Mouse (Mus musculus) liver, embryonic 15.5 days (tissue): ENCODE results near the gene Sprr2b. TPM values are rescaled to one million over a fixed set of nuclear protein-coding genes. Genes with fewer than 3 reads are reported as not detected.
"Not testable (repeated sequence)": the region's sequence is repeated elsewhere in the genome, so short reads cannot be mapped to it uniquely, and the experiment has no call there.

Experiments
- ATAC-seq: fragments of 200-750 bp; cut with Nextera tagmentation; 2 replicates; pipeline ENCODE4 v1.8.0; 2017; ENCODE audit warnings: moderate number of reproducible peaks, mild to moderate bottlenecking, moderate library complexity; ENCODE audit not compliant: insufficient read depth
- H3K27ac ChIP-seq: fragments of 300-500 bp; sonication (generic); replicated peaks from 2 replicates; pipeline ENCODE4 v1.5.1; 2015; ENCODE audit warnings: mild to moderate bottlenecking, inconsistent platforms
- H3K27me3 ChIP-seq: fragments of 300-500 bp; sonication (generic); 2 replicates; pipeline ENCODE4 v1.6.1; 2015; ENCODE audit warnings: mild to moderate bottlenecking, inconsistent platforms
- H3K36me3 ChIP-seq: fragments of 300-500 bp; sonication (generic); replicated peaks from 2 replicates; pipeline ENCODE4 v1.6.1; 2015; ENCODE audit warnings: moderate library complexity, mild to moderate bottlenecking, inconsistent platforms
- H3K4me1 ChIP-seq: fragments of 300-500 bp; sonication (generic); replicated peaks from 2 replicates; pipeline ENCODE4 v1.6.1; 2015; ENCODE audit warnings: inconsistent platforms
- H3K4me2 ChIP-seq: fragments of 300-500 bp; sonication (generic); 2 replicates; pipeline ENCODE4 v1.6.1; 2015; ENCODE audit warnings: moderate library complexity, mild to moderate bottlenecking, inconsistent platforms
- H3K4me3 ChIP-seq: fragments of 300-500 bp; sonication (generic); replicated peaks from 2 replicates; pipeline ENCODE4 v1.5.1; 2015; ENCODE audit warnings: mild to moderate bottlenecking, inconsistent platforms
- H3K9ac ChIP-seq: fragments of 300-500 bp; sonication (generic); 2 replicates; pipeline ENCODE4 v1.6.1; 2015; ENCODE audit warnings: moderate library complexity, mild to moderate bottlenecking, inconsistent platforms
- H3K9me3 ChIP-seq: fragments of 300-500 bp; sonication (generic); replicated peaks from 2 replicates; pipeline ENCODE4 v1.6.1; 2016; ENCODE audit warnings: inconsistent platforms
- WGBS: fragments of 180-500 bp; shearing (Covaris S2); methylation state at CpG from one replicate; pipeline ENCODE4 v1.1.7; 2015; ENCODE audit warnings: mixed read lengths; ENCODE audit not compliant: insufficient replicate concordance; 5-methylcytosine and 5-hydroxymethylcytosine counted together
- polyA plus RNA-seq: library from polyadenylated mRNA; unstranded; fragments of >200 nt; fragmentation: Nextera tagmentation; extraction: Ambion mirVana; gene quantifications from 2 replicates; pipeline ENCODE4 v1.2.1, GENCODE M21; 2015

Sprr2b gene
- polyA plus RNA-seq: not detected in 2 replicates

DNA sequence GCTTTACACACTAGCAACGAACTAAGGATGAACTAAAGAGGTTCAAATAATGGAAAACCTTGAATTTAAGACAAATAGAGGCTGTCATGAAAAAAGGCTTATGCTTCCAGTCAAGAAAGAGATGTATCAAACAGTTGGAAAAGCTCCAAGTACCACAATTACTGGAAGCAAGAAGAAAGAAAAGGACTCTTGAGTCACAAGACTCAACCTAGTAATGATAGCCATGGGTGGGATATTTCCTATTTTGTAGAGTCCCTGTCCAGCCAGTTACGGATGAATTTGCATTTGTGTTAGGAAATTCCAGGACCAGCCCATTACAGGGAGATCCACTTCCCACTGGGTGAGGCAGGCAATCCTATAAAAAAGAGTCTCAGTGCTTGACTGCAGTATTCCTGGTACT is at the start of gene Sprr2b:
Gene Sprr2b, plus strand, starts transcription at position 301 of the 400 bp plus-strand sequence.
- Histone ChIP-seq H3K9me3 (no peaks in the 10 kb centered on the region), H3K4me3 (no peak within 1 kb of the TSS), H3K9ac (no peak within 1 kb of the TSS), H3K36me3 (no peaks in the 10 kb centered on the region), H3K27ac (no peak within 1 kb of the TSS), H3K27me3 (no peaks in the 10 kb centered on the region), H3K4me1 (no peaks in the 10 kb centered on the region), H3K4me2 (no peak within 1 kb of the TSS)
- ATAC-seq: no peak
- WGBS: 60% methylated on average over 2 of the region's 2 CpGs

DNA sequence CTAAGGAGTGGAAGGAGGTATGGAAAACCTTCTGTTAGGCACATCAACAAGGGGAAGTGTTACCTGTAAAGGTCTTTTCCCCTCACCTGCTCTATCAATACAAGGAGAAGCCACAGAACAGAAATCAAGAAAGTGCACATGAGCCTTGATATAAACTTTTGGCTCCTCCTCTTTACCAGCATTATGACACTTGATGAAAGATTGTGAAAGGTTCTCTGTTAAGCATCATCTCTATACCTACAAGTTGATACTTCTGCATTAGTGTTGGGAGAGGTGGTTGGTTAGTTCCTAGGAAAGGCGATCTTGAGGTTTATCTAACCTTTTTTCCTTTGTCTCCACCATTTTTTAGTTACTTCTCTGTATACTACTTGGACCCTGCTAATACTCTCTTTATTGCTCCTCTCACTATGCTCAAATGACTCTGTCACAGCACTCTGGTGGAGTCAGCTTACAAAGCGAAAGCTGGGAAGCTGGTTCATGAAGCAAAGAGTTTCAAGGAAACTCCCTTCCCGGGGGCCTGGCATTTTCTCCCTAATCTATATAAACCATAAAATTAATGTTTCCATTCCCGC is 44.9 kb upstream of the Sprr2b start:
- H3K9me3 ChIP-seq, H3K36me3 ChIP-seq, H3K27me3 ChIP-seq, H3K27ac ChIP-seq, H3K4me2 ChIP-seq, H3K4me3 ChIP-seq, H3K9ac ChIP-seq, ATAC-seq, H3K4me1 ChIP-seq: not testable (repeated sequence)
- WGBS: no CpG with 5 or more reads among the region's 4 CpGs

DNA sequence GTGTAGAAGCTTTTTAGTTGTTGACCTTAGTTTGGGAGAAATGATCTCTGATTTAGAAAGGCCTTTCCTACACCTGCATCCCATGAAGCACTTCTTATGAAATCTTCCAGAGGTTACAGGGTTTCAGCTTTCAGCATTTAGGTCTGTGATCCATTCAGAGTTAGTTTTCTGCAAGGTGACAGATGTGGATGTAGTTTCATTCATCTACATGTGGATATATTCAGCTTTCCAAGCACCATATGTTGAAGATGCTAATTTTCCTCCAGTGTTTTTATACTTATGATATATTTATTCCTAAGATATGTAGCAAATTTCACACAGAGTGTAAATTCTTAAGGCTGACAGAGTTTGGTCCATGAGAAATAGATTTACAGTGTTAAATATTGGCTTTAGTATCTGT is 42.9 kb upstream of the Sprr2b start:
- H3K9me3 ChIP-seq, H3K4me2 ChIP-seq, ATAC-seq, H3K27me3 ChIP-seq, H3K4me3 ChIP-seq, H3K4me1 ChIP-seq, H3K9ac ChIP-seq, H3K36me3 ChIP-seq, H3K27ac ChIP-seq: not testable (repeated sequence)

DNA sequence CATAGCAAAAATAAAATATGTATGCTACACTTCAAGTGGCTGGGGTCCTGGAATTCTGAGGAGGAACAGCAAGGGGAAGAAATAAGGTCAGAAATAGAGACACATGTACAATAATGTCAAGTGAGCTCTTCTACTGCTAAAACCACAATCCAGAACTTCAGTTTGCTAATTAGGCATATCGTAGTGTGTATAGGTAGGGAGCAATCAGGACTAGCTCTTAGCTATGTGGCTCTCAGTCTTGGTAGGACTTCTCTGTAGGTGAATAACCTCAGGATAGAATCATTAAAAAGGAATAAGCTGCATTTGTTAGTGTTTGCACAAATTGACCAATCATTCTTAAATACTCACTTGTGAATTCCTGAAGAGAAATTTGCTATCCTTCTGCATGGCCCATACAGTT is 42.4 kb upstream of the Sprr2b start:
- not testable (repeated sequence) for H3K4me1 ChIP-seq, H3K36me3 ChIP-seq, H3K27ac ChIP-seq, H3K4me2 ChIP-seq, H3K9me3 ChIP-seq, H3K4me3 ChIP-seq, H3K9ac ChIP-seq, H3K27me3 ChIP-seq, ATAC-seq
- no CpG with 5 or more reads among the region's 1 CpGs for WGBS

DNA sequence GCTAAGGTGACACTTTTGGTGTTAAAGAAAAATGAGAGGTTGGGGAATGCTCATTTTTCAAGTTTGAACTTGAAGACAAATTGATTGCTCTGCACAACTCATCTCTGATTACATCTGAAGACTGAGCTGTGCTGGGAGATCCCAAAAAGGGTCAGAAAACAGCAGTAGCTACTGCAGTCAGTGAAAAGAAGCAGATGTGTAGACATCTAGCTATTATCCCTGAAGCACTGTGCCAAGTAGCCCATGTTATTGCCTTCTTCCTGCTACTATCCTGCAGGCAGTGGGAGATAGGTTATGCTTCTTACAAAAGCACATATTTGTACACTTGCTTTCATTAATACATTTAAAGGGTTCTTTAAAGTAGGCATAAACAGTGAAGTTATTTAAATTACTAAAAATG is 36.8 kb upstream of the Sprr2b start:
- ATAC-seq, H3K36me3 ChIP-seq, H3K4me3 ChIP-seq, H3K27me3 ChIP-seq, H3K4me2 ChIP-seq, H3K9ac ChIP-seq, H3K4me1 ChIP-seq, H3K9me3 ChIP-seq, H3K27ac ChIP-seq: not testable (repeated sequence)

DNA sequence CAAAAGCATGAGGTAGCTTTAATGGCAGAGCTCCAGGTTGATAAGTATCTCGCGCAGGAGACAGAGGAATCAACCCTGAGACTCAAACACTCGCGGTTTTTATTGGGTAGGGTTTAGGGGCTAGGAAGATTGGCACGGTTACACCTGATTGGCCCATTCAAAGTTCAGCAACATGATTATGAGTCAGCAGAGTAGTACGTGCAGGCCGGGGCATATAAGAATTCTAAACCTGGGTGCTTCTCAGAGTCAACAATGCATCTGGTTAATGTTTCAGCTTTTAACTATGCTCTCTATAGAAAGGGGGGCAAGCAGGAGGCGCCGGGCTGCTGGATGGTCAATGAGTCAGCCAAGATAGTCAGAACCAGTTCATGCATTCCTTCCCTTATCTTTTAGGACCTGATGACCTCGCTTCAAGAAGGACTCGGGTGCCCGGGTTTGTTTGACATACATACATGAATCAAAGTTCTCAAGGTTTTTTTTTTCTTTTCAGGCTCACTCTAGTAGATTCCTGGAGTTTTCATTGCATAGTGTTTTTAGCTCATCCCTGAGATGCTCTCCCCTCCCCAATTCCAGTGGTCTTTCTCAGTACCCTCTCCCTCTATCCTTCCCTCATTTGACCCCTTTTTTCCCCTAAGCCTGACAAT is 35.3 kb upstream of the Sprr2b start:
- not testable (repeated sequence) for H3K27me3 ChIP-seq, H3K4me1 ChIP-seq, H3K9ac ChIP-seq, H3K27ac ChIP-seq, H3K36me3 ChIP-seq, H3K4me3 ChIP-seq, H3K4me2 ChIP-seq, H3K9me3 ChIP-seq
- 29% methylated on average over 5 of the region's 12 CpGs for WGBS
- ATAC-seq: peak; percentile 50; the same call in 1 of the 2 replicates

DNA sequence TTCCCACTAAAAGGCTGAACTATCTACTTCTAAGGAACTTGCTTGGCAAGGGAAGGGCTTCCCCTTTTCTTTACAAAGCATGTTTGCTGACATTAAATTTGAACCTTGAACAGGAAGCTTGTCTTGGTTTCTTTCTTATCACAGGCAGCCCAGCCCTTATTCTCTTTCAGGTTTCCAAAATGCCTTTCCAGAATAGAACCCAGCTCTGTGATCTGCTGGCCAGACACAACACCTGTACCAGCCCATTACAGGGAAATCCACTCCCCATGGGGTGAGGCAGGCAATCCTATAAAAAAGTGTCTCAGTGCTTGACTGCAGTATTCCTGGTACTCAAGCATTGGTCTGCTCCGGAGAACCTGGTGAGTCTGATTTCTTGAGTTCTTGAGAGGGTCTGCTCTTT is 31.3 kb upstream of the Sprr2b start, which contains the start of gene Sprr2a3:
Gene Sprr2a3, plus strand, starts transcription at position 317 of the 400 bp plus-strand sequence.
- not testable (repeated sequence) for H3K27me3 ChIP-seq, H3K4me1 ChIP-seq, ATAC-seq, H3K4me2 ChIP-seq, H3K27ac ChIP-seq, H3K36me3 ChIP-seq, H3K4me3 ChIP-seq, H3K9me3 ChIP-seq, H3K9ac ChIP-seq
- WGBS: 73% methylated on average over 1 of the region's 1 CpGs

DNA sequence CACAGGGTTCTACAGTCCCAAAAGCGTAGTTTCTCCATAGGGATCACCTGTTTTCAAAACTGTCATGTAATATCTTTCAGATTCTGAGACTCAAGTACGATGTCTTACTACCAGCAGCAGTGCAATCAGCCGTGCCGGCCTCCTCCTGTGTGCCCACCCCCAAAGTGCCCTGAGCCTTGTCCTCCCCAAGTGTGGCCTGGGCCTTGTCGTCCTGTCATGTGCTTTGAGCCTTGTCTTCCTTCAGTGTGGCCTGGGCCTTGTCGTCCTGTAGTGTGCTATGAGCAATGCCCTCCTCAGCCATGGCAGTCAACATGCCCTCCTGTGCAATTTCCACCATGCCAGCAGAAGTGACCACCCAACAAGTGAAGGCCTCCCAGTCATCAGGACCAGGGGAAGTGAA is 27.9 kb upstream of the Sprr2b start:
- WGBS: 75% methylated on average over 6 of the region's 6 CpGs
- ATAC-seq, H3K36me3 ChIP-seq: not testable (repeated sequence)

DNA sequence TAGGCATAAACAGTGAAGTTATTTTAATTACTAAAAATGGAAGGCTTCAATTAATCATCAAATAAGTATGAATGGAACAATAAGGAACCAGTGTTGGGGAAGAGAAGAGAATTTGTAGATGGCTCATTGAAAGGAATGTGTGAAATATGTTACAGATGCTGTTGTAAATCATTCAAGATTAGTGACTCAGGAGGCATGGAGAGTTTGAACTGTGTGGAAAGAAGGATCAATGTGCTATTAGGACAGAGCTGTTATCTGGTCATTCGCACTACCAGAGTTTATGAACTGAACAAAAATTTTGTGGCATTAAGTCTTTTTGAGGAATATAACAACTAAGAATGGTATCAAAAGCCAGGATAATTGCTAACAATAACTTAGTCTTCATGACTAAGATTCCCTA is 9.0 kb upstream of the Sprr2b start:
- Histone ChIP-seq H3K27ac (no peak overlapping the region), H3K9ac (no peak overlapping the region), H3K27me3 (no peaks in the 10 kb centered on the region), H3K4me1 (no peaks in the 10 kb centered on the region), H3K4me2 (no peak overlapping the region), H3K4me3 (no peak overlapping the region), H3K9me3 (no peaks in the 10 kb centered on the region), H3K36me3 (no peaks in the 10 kb centered on the region)
- WGBS: 68% methylated on average over 1 of the region's 1 CpGs
- ATAC-seq: no peak

More for the DNA sequence above, 27.9 kb upstream of the Sprr2b start:
- H3K4me2 ChIP-seq, H3K9me3 ChIP-seq, H3K27ac ChIP-seq, H3K4me3 ChIP-seq, H3K9ac ChIP-seq, H3K27me3 ChIP-seq, H3K4me1 ChIP-seq: not testable (repeated sequence)

DNA sequence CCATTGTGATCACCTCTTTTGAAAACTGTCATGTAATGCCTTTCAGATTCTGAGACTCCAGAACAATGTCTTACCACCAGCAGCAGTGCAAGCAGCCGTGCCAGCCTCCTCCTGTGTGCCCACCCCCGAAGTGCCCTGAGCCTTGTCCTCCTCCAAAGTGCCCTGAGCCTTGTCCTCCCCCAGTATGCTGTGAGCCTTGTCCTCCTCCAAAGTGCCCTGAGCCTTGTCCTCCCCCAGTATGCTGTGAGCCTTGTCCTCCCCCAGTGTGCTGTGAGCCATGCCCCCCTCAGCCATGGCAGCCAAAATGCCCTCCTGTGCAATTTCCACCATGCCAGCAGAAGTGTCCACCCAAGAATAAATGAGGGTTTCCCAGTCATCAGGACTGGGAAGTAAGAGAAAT is 964 bp downstream of the Sprr2b start:
- Histone ChIP-seq H3K36me3 (no peaks in the 10 kb centered on the region), H3K4me3 (no peak overlapping the region), H3K9ac (no peak overlapping the region), H3K9me3 (no peaks in the 10 kb centered on the region), H3K4me2 (no peak overlapping the region), H3K27ac (no peak overlapping the region), H3K4me1 (no peaks in the 10 kb centered on the region), H3K27me3 (no peaks in the 10 kb centered on the region)
- WGBS: 48% methylated on average over 2 of the region's 2 CpGs
- ATAC-seq: no peak

DNA sequence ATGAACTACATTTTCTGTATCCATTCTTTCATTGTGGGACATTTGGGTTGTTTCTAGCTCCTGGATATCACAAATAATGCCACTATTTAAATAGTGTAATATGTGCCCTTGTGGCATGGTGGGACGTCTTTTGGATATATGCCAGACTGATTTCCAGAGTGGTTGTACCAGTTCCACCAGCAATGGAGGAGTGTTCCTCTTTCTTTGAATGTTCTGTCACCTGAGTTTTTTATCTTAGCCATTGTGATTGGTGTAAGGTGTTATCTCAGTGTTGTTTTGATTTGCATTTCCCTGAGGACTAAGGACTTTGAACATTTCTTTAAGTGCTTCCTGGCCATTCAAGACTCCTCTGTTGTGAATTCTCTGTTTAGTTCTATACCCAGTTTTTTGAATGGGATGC is 19.9 kb downstream of the Sprr2b start:
- Histone ChIP-seq H3K9ac (no peak overlapping the region), H3K4me3 (no peak overlapping the region), H3K9me3 (no peaks in the 10 kb centered on the region), H3K36me3 (no peaks in the 10 kb centered on the region), H3K4me1 (no peaks in the 10 kb centered on the region), H3K4me2 (no peak overlapping the region), H3K27ac (no peak overlapping the region), H3K27me3 (no peaks in the 10 kb centered on the region)
- WGBS: 47% methylated on average over 1 of the region's 1 CpGs
- ATAC-seq: no peak

DNA sequence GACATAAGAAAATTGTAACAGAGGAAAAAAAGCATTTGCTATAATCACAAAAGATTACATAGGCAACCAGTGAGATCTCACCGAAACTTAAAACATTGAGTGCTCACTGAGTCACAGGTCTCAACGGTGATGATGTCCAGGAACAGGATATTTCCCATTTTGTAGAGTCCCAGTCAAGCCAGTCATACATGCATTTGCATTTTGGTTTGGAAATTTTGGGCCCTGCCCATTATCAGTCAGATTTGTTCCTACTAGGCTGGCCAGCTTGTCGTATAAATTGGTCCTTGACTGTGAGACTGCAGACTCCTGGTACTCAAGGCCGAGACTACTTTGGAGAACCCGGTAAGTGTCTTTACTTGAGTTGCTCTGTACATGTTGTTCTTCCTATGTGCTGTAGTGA is 22.4 kb downstream of the Sprr2b start, which contains the start of gene Sprr2d:
Gene Sprr2d, plus strand, starts transcription at position 301 of the 400 bp plus-strand sequence.
- H3K27ac ChIP-seq: no peak within 1 kb of the TSS
- no peak for ATAC-seq
- whole genome bisulfite sequencing: 71% methylated on average over 5 of the region's 5 CpGs
- H3K4me2 ChIP-seq: no peak within 1 kb of the TSS
- no peaks in the 10 kb centered on the region for H3K36me3 ChIP-seq
- no peak within 1 kb of the TSS for H3K9ac ChIP-seq
- no peaks in the 10 kb centered on the region for H3K27me3 ChIP-seq
- H3K4me3 ChIP-seq: no peak within 1 kb of the TSS
- H3K9me3 ChIP-seq: no peaks in the 10 kb centered on the region
- H3K4me1 ChIP-seq: no peaks in the 10 kb centered on the region
